Mouse (Mus musculus) C2C12 (cell line): ENCODE measurements around the gene Nlrp1a.

Source experiments
- CEBPB ChIP-seq: IDR thresholded peaks from one replicate; pipeline ENCODE4 v1.6.1; 2011; ENCODE audit warnings: low read depth, mild to moderate bottlenecking, control low read depth, moderate library complexity
- CTCF ChIP-seq: IDR thresholded peaks from one replicate; pipeline ENCODE4 v1.5.1; 2011; ENCODE audit not compliant: control insufficient read depth, insufficient read depth, insufficient read length
- MAX ChIP-seq: IDR thresholded peaks from one replicate; pipeline ENCODE4 v1.6.1; 2011; ENCODE audit warnings: mild to moderate bottlenecking, control low read depth
- MYOD1 ChIP-seq: IDR thresholded peaks from one replicate; pipeline ENCODE4 v1.6.1; 2011; ENCODE audit warnings: low read depth; ENCODE audit not compliant: control insufficient read depth, insufficient read length
- MYOG ChIP-seq: IDR thresholded peaks from one replicate; pipeline ENCODE4 v1.6.1; 2011; ENCODE audit not compliant: control insufficient read depth, insufficient read length; ENCODE audit errors: extremely low read depth
- USF1 ChIP-seq: IDR thresholded peaks from one replicate; pipeline ENCODE4 v1.6.1; 2011; ENCODE audit warnings: low read depth, mild to moderate bottlenecking, control low read depth, moderate library complexity

DNA sequence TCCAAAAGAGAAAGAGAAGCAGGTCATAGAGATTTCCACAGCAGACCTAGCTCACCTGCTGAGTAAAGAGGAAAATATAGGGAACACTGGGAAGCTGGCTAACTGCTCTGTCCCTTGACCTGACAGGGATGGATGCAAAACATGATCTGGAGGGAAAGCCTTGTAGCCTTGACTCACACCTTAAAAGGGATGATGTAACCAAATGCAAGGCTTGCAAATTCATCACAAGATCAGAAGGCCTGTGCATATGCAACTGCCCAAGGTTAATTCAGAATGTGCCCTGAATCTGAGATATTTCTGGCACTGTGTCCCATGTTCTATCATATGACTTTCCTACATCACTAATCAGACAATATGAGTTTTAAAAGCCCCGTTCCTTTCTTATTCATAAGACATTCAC lies 10.8 kb upstream of the Nlrp1a start:
- TF ChIP-seq CTCF (no peak), MYOG (no peak), MAX (no peak), CEBPB (no peak), USF1 (no peak), MYOD1 (no peak)
